Mouse (Mus musculus) cerebellum, adult 18-20 months (tissue): ENCODE measurements at regions not wholly inside any gene's neighbourhood (a gene's known extent, or its start where the extent isn't known, plus 50 kb on each side); places are given as distances from the start of the nearest gene placed in this dataset.

Experiments used
- DNase-seq, 2 experiments: peaks; one replicate each; pipeline ENCODE4 v3.0.0; 2021

DNA sequence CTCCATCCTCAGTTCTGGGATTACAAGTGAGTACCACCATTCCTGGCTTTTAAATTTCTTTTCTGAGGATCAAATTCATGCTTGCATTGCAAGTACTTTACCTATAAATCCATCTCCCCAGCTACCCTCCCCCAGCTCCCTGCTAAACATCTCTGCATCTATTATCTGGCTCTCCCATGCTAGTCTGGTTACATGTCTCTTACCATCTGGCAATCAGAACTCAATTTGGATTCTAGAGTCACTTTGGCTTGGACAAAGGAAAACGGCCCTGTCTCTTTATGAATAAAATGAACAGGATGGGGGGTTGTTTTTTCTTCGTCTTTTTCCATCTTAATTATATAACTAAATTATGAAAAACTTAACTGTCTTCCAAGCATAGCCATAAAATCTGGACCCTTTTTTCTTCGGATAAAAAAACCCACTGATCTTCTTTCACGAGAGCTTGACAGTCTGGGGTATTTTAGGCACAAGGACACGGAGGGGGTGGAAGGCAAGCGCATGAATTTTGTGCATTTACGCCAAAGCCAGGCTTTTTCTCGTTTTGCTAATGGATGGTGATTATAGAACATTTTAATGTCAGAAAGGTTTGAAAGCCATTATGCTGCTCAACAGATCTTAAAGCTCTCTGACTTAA lies 151.6 kb downstream of the Cmpk2 start:
- no peak for DNase-seq

DNA sequence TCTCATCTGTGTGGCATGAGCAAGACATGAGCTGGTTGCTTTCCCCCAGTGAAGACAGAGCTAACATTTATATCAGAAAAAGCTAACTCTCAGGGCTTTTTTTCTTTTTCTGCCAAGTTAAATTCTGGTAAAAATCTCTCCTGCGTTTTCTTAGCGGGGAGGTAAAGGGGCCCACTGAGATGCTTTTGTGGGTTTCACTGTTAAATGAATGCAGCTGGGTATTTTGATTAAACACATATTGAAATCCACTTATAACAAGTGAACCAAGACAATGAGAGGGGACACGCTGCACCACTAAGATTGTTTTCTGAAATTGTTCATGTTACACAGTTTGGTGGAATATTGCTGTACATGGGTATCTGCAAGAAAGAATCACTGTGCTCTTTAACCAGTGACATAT lies 149.0 kb downstream of the Cmpk2 start:
- DNase-seq, result no peak

DNA sequence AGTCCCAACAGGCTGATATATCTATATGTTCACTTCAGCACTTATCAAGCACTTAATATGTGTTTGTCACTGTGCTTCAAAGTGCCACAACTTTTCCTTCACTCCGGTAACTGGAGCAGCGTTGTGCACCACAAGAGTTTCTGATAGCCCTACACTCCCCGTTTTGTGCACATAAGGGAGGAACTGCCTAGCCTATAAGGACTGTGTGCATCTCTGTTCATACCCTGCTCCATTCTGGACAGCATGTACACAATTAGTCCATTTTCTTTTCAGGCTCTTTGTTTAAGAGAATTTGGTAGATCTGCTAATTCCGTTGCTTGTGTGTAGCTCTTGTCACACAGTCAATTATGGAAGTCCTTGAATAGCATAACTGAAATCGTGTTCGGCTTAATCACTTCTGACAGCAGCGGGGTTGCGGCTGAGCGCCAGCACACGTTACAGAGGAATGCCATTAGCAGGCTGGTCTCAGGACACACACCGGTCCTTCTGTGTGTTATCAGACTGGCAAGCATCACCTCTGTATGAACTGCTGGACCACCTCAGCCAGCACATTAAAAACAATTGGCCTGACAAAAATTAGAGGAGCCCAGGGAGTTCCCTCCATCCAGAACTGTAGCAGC lies 144.2 kb downstream of the Cmpk2 start:
- no peak for DNase-seq

DNA sequence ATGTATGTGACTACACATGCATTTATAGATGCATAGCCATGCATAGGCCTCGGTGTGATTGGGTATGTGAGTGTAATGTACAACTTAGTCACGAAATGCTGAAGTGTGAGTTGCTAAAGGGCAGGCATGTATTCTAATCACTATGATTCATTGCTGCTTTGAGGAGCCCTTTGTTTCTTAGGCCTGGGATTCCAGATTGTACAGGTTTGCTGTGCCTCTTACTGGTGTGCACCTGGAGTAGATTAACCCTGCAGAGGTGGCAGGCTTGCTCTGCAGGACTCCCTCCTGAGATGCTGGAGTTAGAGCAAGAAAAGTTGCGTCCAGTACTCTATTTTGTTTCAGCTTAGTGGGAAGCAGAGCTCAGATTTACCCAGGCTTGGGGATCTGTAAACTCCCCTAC lies 141.1 kb downstream of the Cmpk2 start:
- no peak for DNase-seq

DNA sequence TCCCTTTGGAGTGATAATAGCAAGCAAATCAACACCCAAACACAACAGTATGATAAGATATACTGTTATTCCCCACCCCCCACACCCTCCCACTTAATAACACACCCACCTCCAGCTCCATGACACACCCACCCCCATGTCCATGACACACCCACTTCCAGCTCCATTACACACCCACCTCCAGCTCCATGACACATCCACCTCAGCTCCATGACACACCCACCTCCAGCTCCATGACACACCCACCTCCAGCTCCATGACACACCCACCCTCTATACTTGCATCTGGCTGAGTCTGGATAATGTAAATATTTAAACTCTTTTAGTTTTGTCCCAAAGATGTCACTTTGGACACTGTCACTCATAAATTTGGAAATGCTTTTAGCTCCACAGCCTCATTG lies 129.5 kb downstream of the Cmpk2 start:
- DNase-seq, result no peak

DNA sequence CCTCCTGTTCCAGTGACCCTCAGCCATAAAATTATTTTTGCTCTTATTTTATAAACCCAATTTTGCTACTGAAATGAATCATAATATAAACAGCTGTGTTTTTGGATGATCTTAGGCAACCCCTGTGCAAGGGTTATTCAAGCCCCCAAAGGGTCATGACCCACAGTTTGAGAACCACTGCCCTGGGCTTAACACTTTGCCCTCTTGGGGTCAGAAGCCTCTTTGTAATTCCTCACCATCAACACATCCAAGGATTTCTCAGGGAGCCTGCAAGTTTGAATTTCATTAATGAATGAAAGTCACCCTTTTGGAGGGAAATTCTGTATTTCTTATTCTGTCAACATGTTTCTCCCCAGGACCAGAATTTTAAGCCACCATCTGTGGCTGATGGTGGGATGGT lies 123.1 kb downstream of the Cmpk2 start:
- no peak for DNase-seq

DNA sequence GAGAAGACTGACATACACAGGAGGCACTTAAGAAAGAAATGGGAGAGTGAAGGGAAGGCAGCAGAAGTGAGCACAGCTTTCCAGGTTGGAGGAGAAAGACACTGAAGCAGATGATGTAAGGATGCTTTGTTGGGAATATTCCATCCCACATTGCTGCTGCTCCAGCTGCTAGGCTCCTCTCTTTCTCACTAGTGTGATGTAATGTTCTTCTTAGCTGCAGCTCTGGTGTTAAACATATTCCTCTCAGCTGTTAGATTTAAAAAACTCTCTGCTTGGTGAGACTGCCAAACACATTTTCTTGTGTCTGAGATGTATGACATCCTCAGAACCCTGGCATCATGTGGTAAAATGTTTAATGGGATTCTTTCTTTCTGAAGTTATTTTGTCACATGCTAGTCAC lies 120.1 kb downstream of the Cmpk2 start:
- no peak for DNase-seq

DNA sequence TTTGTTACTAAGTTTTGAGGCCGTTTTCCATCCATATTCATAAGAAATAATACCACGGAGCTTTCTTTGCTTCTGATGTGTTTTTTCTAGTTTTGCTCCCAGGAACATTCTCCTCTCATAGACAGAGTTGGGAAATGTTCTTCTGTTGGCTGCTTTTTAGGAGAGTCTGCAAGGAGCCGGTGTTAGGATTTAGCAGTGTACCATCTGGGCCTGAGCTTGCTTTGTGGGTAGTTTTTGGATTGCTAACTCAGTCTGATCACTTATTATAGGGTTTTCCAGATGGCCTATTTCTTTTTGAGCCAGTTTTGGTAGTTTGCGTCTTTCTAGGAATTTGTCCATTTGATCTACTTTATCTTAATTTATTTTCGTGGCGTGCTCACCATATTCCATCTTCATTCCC lies 108.4 kb downstream of the Cmpk2 start:
- no peak for DNase-seq

DNA sequence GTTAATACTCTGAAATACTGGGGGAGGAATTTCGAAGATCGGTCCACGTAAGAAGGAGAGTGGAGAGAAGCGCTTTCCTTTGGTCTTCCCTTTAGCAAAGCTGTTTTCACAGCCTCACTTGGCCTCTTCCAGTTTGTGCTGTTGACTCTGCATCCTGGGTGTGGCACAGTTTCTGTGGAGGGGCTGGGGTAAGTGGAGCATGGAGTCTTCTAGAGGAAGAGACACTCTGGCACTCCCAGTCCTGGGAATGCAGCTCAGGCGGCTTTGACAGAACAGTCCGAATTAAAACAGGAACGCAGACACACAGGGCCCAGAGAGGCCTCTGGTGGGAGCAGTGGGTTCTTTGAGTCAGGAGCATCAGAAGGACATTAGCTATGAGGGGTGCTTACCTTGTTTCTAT lies 102.6 kb downstream of the Cmpk2 start:
- DNase-seq, result no peak

DNA sequence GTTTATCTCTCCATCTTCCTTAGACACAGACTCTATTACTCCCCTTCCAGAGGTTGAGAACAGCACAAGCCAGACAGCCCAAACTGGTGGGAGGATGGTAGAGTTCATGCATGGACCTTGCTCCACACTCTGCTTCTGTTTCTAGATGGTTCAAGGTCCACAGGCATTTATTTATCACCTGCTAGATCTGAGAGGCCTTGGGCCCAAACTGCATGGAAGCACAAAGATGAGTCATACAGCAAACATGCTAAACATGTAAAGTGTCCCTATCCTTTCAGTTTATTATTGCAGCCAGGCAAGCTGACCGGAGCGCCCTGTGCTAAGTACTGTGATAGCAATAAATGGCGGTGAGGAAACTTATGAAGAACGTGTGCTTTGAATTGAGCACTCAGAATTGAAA lies 98.4 kb downstream of the Cmpk2 start:
- no peak for DNase-seq

DNA sequence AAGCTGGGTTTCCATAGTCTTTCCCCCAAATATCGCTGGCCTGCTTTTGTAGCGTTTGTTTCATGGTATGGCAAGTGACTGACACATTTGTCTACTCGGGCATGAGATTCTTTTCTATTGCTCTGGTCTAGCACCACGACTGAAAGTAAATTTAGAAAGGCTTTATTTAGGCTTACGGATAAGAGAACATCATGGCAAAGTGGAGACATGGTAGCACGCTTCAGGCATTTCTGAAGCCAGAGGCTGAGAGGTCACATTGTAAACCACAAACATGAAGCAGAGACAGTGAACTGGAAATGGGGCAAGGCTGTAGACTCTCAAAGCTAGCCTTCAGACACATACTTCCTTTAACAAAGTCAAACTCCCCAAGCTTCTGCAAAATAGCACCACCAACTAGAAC lies 93.9 kb downstream of the Cmpk2 start:
- DNase-seq, result no peak

DNA sequence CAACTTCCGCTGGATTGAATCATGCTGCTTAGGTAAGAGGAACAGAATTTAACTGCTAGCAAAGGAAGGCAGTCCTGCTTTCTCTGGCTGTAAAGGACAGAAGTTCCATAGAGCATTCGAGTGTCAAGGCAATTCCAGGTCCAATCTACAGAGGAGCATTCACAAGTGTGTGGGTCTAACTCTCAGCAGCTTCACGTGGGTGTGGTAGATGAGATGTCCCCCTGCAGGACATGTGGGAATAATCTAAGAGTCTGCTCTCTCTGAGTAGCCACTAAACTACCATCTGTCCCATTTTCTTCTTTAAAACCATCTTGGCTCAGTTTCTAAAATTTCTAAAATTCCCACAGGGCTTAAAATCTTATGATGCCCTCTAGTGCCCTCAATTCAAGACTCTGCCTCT lies 90.6 kb downstream of the Cmpk2 start:
- DNase-seq, result no peak

DNA sequence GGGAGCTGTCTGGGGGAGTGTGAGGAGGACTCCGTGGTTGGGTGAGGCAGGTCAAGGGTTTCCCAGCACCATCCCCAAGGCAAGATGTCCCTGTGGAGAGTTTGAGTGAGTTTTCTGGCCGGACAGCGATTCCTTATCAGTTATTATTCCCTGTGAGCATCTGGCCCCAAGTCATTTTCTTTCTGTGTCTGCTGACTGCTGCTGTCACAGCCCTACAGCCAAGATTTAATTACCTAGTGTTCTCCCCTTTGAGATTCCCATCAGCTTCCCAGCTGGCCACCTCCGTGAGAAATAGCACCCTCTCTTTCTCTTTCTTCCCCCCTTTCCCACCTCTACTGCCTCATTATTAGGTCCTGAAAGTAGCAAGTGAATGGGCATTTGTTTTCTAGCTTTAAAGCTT lies 88.4 kb downstream of the Cmpk2 start:
- DNase-seq, result no peak

DNA sequence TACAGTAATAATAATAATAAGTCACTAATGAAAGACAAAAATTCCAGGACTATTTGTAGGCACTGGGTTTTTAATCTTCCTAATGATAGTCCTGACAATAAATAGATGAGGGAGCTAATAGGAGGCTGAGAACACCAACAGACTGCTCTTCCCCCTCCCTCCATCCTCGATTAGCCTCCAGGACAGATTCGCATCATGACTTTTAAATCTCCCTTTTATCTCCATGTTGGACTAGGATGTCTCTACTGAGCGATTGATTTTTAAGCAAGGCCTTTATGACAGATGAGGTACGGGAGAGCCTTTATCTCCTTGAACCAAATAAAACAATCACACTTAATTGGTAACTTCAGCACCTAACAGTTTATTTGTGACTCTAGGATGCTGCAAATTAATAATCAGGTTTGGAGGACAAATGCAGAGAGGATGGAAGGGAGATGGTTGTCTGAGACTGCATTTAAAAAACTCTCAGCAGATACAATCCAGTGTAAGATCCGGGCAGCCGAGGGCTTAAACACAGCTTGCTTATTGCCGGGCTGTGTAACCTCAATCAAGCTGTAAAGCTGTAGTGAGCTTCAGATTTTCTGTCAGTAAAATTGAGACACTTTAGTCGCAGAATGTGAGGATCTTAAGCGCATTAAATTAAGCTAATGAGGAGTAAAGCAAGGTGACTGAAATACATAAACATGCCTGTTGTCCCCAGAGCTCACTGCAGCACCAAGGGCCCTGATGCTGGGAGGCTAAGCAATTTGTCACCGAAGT lies 82.3 kb downstream of the Cmpk2 start:
- no peak for DNase-seq

DNA sequence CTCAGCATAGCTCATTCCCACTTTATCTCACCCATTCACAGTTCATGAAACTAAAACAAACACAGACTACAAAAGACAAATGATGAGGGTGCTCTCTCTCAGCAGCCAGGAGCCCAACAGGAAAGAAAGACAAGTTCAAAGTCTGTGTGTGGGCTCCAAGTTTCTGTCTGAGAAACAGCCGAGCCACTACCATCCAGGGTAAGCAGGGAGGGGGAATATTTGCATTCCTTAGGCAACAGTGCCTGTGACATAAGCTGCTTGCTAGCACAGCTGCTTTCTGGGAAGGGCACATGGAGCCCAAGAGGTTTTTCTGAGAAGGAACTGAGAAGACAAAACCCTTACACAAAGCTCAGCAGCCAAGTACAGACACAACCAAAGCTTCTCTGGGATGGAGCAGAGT lies 78.5 kb downstream of the Cmpk2 start:
- no peak for DNase-seq

DNA sequence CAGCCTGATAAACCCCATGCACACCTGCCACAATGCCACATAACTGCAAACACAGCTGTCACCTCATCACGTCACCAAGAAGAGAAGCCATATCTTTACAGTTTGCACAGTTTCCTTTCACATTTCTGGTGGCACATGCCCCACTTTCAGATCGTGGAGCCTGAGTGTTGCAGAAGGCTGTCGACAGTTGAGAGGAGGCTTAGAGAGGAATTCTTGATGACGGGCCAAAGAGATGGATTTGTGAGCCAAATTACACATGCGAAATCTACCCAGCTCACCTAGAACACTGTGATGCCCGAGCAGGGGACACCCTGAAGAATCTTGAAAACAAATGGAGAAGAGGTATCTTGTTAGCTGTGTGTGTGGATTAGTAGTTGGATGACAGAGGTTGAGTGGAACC lies 77.4 kb downstream of the Cmpk2 start:
- no peak for DNase-seq

DNA sequence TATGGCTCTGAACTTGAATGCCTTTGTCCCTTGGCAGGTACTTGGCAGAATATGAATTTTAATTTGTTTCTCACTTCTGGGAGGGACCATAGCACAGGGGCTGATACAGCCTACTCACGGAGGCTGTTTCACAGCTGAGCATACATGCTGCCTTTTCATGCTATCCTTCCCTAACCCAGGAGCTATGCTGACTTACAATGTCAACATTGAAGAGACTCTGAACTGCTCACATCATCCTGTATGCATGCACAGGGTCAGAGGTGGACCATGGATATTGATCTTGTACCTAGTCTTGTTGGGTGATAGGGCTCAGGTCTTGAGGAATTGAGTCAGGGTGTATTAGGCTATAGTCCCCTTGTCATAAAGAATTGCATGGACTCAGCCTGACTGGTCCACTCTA lies 74.5 kb downstream of the Cmpk2 start:
- no peak for DNase-seq

DNA sequence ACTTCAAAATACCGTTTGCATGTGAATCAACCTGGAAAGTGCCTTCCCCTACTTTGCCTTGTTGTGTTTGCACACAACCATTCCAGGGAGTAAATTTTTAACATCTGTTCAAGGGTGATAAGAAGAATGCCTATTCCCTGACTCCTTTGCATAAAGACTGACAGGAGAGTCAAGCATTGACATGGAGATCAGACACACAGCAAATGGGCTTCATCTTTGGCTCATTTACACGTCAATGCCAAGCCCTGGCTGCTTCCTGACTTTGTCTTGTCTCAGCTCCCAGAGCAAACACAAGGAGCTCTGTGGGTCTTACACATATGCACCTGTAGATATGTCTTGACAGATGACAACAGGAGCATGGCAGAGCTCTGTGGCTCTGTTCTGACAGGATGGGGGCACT lies 73.4 kb downstream of the Cmpk2 start:
- no peak for DNase-seq

DNA sequence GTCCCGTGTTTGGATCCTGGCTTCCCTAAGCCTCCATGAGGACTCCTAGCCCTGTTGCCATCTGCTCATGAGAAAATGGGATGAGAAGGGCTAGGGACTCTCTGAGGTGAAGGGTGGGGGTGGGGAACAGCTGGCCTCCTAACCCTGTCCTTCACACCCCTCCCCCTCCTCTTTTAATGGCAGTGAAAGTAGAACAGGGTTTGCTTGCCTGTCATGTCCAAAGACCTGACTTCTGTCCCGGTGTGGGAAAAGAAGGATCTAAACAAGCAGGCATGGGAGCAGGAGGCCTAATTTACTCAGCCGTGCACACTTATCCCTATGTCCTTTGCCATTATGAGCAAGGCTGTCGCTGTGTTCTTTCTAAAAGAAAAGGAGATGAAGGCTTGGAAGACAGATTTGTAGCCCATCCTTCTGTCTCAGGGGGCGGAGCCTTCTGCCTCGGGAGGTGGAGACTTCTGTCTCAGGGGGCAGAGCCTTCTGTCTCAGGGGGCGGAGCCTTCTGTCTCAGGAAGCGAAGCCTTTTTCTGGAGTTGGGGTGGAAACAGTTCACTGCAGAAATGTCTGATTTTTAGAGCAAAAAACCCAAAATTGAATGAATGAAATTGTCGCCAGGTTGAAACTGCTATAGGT lies 66.4 kb downstream of the Cmpk2 start:
- no peak for DNase-seq

DNA sequence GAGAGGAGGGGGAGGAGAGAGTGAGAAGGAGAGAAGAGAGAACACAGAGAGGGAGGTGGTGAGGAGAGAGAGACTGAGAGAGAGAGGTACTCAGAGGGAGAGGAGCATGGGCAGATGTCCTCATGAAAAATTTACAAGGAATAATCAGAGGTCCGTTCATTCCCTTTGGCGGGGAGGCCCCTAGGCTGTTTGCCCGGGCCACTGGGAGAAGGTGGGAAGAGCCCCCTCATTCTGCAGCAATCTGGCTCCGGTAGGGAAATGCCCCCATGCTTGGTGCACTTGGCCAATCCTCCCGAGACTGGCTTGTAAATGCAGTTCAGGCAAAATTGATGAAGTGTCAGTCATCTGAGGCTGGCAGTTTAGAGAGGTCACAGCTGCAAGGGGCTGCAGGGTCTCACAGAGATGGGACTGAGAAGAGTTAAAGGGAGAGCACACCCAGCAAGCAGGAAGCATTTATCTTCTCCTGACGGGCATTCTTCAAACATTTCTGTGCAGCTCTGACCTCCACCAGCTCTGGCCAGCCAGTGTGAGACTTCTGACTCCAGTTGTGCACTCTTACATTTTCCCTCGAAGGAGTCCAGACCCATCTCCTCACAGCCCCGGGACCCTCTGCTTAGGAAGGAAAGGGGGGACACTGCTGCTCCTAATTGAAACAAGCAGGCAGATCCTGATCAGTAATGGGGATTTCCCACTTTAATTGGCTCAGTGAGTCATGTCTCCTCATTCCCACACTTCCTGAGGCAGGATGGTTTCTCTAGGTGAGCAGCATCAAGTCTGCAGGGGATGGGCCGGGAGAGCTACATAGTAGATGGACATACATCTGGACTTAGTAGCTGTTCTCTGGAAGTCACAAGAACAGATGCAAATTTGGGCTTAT lies 65.5 kb downstream of the Cmpk2 start:
- DNase-seq, result no peak

DNA sequence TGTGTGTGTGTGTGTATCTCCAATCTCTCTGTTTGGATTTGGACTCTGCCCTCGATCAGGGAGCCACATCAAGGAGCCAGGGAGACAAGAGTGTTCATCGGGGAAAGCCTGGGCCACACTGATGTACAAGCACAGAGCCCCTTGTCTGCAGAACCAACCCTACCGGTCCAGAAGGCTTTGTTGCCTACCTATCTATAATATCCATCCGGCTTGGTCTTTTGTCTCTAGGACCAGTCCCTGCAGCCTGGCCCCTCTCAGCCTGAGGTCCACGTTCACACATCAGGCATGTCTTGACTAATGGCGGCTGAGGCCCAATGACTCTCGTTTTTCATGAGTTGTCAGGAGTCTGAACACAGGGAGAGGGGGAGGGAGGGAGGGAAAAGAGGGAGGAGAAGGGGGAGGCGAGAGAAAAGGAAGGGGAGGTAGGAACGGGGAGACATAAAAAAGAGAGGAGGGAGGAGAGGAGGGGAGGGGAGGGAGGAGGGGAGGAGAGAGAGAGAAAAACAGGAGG lies 64.7 kb downstream of the Cmpk2 start:
- DNase-seq, result no peak

DNA sequence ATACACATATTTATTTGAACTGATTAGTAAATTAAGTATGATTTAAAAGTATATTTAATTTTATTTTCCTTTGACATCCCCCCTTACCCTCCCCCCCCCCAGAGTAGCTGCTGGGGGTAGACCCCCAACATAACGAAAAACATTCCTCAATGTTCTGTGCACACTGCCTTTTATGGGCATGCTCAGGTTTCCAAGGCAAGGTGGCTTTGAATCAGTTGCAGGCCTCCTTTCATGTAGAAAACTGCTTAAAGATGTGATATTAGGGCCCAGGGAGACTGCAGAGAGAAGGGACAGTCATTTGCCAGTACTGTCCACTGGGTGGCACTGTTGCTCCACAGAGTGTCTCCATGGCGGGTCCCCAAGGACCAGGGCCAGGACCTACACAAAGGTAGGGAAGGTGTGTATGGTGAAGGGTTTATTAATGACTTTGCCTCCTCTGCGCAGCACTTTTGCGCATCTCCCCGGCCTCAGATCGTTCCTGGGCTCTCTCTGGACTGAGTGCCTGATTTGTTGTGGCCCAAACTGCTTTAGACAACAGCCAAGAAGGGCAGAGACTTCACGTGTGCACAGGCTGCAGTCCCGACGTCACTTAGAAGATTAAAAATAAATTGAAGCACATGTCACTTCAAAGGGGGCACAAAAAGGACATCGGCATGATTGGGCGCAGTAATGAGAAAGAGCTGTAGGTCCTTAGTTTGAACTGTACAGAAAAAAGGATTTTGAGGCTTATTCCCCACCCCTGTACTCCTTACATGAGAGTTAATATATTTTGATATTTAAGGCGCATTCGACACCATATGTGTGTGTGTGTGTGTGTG lies 64.0 kb downstream of the Cmpk2 start:
- DNase-seq, result peak; percentile 74 to 80
